Mouse (Mus musculus) lung, embryonic 16.5 days (tissue): Measurements from ENCODE around the gene Iqcd. TPM values are rescaled to one million over a fixed set of nuclear protein-coding genes. Genes with fewer than 3 reads are reported as not detected.

ENCODE experiments used
- ATAC-seq: fragments of 200-750 bp; cut with Nextera tagmentation; 2 replicates; pipeline ENCODE4 v1.8.0; 2017; ENCODE audit warnings: low read depth, mild to moderate bottlenecking, moderate library complexity
- H3K27ac ChIP-seq: fragments of 300-500 bp; sonication (generic); 2 replicates; pipeline ENCODE4 v1.5.1; 2014; ENCODE audit warnings: mild to moderate bottlenecking, control low read depth, low read length
- H3K27me3 ChIP-seq: fragments of 300-500 bp; sonication (generic); 2 replicates; pipeline ENCODE4 v1.6.1; 2014; ENCODE audit warnings: low read depth, low read length, mixed read lengths; ENCODE audit not compliant: control insufficient read depth, insufficient read depth
- H3K36me3 ChIP-seq: fragments of 300-500 bp; sonication (generic); 2 replicates; pipeline ENCODE4 v1.6.1; 2014; ENCODE audit warnings: low read length; ENCODE audit not compliant: control insufficient read depth, insufficient read depth
- H3K4me1 ChIP-seq: fragments of 300-500 bp; sonication (generic); replicated peaks from 2 replicates; pipeline ENCODE4 v1.6.1; 2014; ENCODE audit warnings: low read length, mixed read lengths; ENCODE audit not compliant: control insufficient read depth, insufficient read depth
- H3K4me2 ChIP-seq: fragments of 300-500 bp; sonication (generic); 2 replicates; pipeline ENCODE4 v1.6.1; 2014; ENCODE audit warnings: low read depth, low read length, control low read depth
- H3K4me3 ChIP-seq: fragments of 300-500 bp; sonication (generic); 2 replicates; pipeline ENCODE4 v1.5.1; 2014; ENCODE audit warnings: mild to moderate bottlenecking, low read length, control low read depth
- H3K9ac ChIP-seq: fragments of 300-500 bp; sonication (generic); 2 replicates; pipeline ENCODE4 v1.6.1; 2014; ENCODE audit warnings: low read length, control low read depth
- H3K9me3 ChIP-seq: fragments of 300-500 bp; sonication (generic); 2 replicates; pipeline ENCODE4 v1.6.1; 2016; ENCODE audit warnings: low read length; ENCODE audit not compliant: control insufficient read depth
- WGBS: fragments of 180-500 bp; shearing (Covaris S2); extraction: QIAGEN DNeasy Blood & Tissue Kit; methylation state at CpG from one replicate; pipeline ENCODE4 v1.1.7; 2014; 5-methylcytosine and 5-hydroxymethylcytosine counted together
- polyA plus RNA-seq: library from polyadenylated mRNA; unstranded; fragments of >200 nt; fragmentation: Nextera tagmentation; extraction: Ambion mirVana; gene quantifications from 2 replicates; pipeline ENCODE4 v1.2.1, GENCODE M21; 2015

The Iqcd gene
- polyA plus RNA-seq, 1 experiment from 2014 or later: 1.9 TPM

DNA sequence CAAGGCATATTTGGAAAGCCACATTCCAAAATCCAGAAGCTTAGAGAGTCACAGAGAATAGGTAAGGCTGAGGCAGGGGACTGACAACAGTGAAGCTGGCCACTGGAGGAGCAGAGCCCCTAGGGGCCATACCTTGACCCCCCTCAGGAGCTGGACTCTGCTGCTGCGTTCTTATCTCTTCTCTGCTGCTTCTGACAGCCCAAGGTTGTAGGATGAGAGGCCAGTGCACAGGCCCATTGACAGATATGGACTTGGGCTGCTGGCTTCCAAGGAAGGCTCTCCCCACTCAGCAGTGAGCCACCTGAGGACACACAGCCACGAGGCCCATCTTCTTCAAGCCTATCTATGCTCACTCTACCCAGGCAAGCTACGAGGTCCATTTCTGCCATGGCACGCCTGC, 19.9 kb upstream of the Iqcd start:
- no peak for ATAC-seq
- no peak overlapping the region for H3K4me3 ChIP-seq
- H3K9me3 ChIP-seq: no peaks in the 10 kb centered on the region
- H3K9ac ChIP-seq: no peak overlapping the region
- no peak overlapping the region for H3K27ac ChIP-seq
- no peaks in the 10 kb centered on the region for H3K27me3 ChIP-seq
- peaks cover 69% of the 10 kb centered on the region for H3K4me1 ChIP-seq
- H3K36me3 ChIP-seq: no peaks in the 10 kb centered on the region
- H3K4me2 ChIP-seq: no peak overlapping the region
- whole genome bisulfite sequencing: 80% methylated on average over 4 of the region's 4 CpGs

- no peak overlapping the region for H3K9ac ChIP-seq
- H3K27ac ChIP-seq: no peak overlapping the region
- H3K27me3 ChIP-seq: no peaks in the 10 kb centered on the region
- no peaks in the 10 kb centered on the region for H3K9me3 ChIP-seq
- no peaks in the 10 kb centered on the region for H3K36me3 ChIP-seq
- no peak for ATAC-seq
- no peak overlapping the region for H3K4me2 ChIP-seq
- no peak overlapping the region for H3K4me3 ChIP-seq
- 53% methylated on average over 3 of the region's 3 CpGs for WGBS
- H3K4me1 ChIP-seq: peaks cover 67% of the 10 kb centered on the region
These were observed 19.0 kb upstream of the Iqcd start for GRCm38 (mm10) chr5:120569791-120570190.

GRCm38 (mm10) chr5:120570289-120570897, 18.4 kb upstream of the Iqcd start:
- H3K9me3 ChIP-seq: no peaks in the 10 kb centered on the region
- no peaks in the 10 kb centered on the region for H3K36me3 ChIP-seq
- H3K27me3 ChIP-seq: no peaks in the 10 kb centered on the region
- peaks cover 64% of the 10 kb centered on the region for H3K4me1 ChIP-seq
- no peak overlapping the region for H3K4me2 ChIP-seq
- no peak overlapping the region for H3K4me3 ChIP-seq
- 69% methylated on average over 11 of the region's 11 CpGs for WGBS
- H3K27ac ChIP-seq: peak overlapping the region; percentile 69
- H3K9ac ChIP-seq: no peak overlapping the region
- ATAC-seq: peak; percentile 2; the same call in 1 of the 2 replicates

- Histone ChIP-seq H3K36me3 (no peaks in the 10 kb centered on the region), H3K4me3 (no peak overlapping the region), H3K9ac (no peak overlapping the region), H3K27ac (peak overlapping the region; percentile 69), H3K9me3 (no peaks in the 10 kb centered on the region), H3K4me2 (no peak overlapping the region), H3K4me1 (peaks cover 56% of the 10 kb centered on the region), H3K27me3 (no peaks in the 10 kb centered on the region)
- 40% methylated on average over 14 of the region's 14 CpGs for WGBS
- peak; percentile 65 for ATAC-seq
These were observed 17.6 kb upstream of the Iqcd start for GRCm38 (mm10) chr5:120571056-120571740.

- Histone ChIP-seq H3K27ac (no peak overlapping the region), H3K27me3 (no peaks in the 10 kb centered on the region), H3K9me3 (no peaks in the 10 kb centered on the region), H3K36me3 (no peaks in the 10 kb centered on the region), H3K4me1 (peaks cover 46% of the 10 kb centered on the region), H3K4me2 (no peak overlapping the region), H3K9ac (no peak overlapping the region), H3K4me3 (no peak overlapping the region)
- no peak for ATAC-seq
- 64% methylated on average over 10 of the region's 10 CpGs for WGBS
These were observed 14.2 kb upstream of the Iqcd start for GRCm38 (mm10) chr5:120574469-120575063.

DNA sequence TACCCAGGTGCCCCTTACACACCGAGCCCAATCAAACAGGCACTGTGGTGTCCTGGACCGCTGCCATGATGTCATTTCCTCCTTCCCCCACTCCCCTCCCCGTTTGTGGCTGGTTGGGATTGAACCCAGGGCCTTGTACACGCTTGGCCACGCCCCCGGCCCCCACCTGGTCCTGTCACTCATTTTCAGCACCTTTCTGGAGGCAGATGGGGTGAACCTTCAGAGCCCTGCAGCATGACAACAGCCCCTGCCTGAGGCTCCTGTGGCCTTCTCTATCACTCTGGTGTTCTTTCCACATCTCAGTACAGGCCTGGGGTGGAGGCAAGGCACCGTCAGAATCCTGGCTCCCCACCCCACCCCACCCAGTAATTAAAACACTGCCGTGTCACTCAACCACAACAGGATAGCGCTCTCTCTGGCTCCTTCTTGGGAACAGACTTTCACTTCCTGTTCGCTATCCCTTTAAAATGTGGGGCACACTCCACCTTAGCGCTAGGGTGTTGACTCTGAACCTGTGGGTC, 12.0 kb upstream of the Iqcd start:
- no peak overlapping the region for H3K4me3 ChIP-seq
- H3K9me3 ChIP-seq: no peaks in the 10 kb centered on the region
- H3K36me3 ChIP-seq: no peaks in the 10 kb centered on the region
- no peak overlapping the region for H3K9ac ChIP-seq
- no peak overlapping the region for H3K4me2 ChIP-seq
- ATAC-seq: no peak
- H3K4me1 ChIP-seq: peaks cover 29% of the 10 kb centered on the region
- WGBS: 68% methylated on average over 11 of the region's 11 CpGs
- no peaks in the 10 kb centered on the region for H3K27me3 ChIP-seq
- H3K27ac ChIP-seq: no peak overlapping the region

- no peak overlapping the region for H3K4me2 ChIP-seq
- H3K9me3 ChIP-seq: no peaks in the 10 kb centered on the region
- peaks cover 25% of the 10 kb centered on the region for H3K4me1 ChIP-seq
- H3K36me3 ChIP-seq: peaks cover 2% of the 10 kb centered on the region
- no peak overlapping the region for H3K9ac ChIP-seq
- H3K27ac ChIP-seq: no peak overlapping the region
- H3K27me3 ChIP-seq: no peaks in the 10 kb centered on the region
- H3K4me3 ChIP-seq: no peak overlapping the region
- 35% methylated on average over 10 of the region's 10 CpGs for WGBS
- no peak for ATAC-seq
These were observed 10.8 kb upstream of the Iqcd start for GRCm38 (mm10) chr5:120577935-120578441.

GRCm38 (mm10) chr5:120578504-120579081, 10.2 kb upstream of the Iqcd start:
- H3K4me3 ChIP-seq: no peak overlapping the region
- no peaks in the 10 kb centered on the region for H3K9me3 ChIP-seq
- peak; percentile 51 for ATAC-seq
- H3K36me3 ChIP-seq: peaks cover 7% of the 10 kb centered on the region
- 26% methylated on average over 12 of the region's 12 CpGs for WGBS
- peaks cover 22% of the 10 kb centered on the region for H3K4me1 ChIP-seq
- peak overlapping the region; percentile 16 for H3K4me2 ChIP-seq
- H3K9ac ChIP-seq: no peak overlapping the region
- peak overlapping the region; percentile 38 for H3K27ac ChIP-seq
- no peaks in the 10 kb centered on the region for H3K27me3 ChIP-seq
